Mouse (Mus musculus) right cerebral cortex, adult 18-20 months (tissue): ENCODE results near the gene Jak1.

Source experiments
- DNase-seq: peaks from one replicate; pipeline ENCODE4 v3.0.0; 2022; ENCODE audit warnings: mixed read lengths

Jak1 gene

DNA sequence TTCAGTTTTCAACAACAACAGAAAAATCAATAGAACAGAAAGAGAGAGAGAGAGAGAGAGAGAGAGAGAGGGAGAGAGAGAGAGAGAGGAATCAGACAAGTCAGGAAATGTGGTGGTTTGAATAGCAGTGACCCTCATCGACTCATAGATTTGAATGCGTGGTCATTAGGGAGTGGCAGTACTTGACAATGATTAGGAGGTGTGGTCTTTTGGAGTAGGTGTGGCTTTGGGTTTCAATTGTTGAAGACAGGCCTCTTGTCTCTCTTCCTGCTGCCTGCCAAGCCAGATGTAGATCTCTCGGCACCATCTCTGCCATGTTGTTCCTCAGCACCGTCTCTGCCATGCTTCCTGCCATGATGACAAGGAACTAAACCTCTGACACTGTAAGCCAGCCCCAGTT, 121.2 kb downstream of the Jak1 start:
- no peak for DNase-seq

DNA sequence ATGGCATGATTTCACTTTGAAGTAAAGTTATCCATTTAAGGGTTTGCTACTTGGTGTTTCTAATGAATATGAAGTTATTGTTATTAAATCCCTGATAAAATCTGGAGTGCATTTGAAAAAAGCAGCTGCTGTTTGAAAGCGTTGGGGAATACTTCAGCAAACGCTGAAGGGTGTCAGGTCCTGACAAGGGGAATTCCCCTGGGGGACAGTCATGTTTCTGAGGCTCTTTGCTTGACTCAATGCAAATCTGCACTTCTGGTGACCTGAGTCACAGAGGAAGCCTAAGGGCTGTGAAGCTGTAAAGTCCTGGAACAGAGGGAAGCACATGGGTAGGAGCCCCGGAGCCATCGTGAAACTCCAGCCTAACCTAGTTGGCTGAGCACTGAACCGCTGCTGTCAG, 123.3 kb downstream of the Jak1 start:
- DNase-seq, result no peak

DNA sequence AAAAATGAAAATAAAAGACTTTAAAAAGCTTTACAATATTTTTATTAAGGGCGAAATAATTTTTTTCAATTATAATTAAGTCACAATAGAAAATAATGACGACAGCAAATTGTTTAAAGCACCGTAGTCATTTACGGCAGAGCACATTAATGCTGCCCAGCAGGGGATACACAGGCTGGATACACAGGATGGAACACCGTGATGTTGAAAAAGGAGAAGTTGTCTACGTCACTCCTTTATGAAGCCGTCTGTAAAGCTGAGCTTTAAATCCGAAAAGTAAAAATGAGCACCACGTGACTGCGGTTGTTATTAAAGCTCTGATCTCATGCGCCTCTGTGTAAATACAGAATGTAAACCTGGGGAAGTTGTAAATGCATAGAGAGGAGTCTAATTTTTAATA, 127.1 kb downstream of the Jak1 start:
- no peak for DNase-seq

DNA sequence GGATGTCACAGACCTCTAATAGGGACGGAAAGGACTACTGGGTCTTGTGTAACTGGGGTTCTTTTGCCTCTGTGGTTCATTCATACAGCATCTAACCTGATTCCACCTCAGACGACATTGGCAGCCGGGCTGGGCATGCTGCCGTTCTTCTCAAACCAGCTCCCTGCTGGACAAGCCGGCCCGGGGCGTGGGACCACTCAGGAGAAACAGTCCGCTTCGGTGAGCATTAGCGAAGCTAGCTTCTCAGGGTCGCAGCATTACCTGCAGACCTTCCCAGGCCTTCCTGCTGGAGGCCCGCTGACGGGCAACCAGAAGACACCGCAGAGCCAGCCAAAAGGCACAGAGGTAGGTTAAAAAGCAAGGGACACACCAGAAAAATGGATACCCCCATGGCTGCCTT, 129.2 kb downstream of the Jak1 start:
- DNase-seq, result no peak

DNA sequence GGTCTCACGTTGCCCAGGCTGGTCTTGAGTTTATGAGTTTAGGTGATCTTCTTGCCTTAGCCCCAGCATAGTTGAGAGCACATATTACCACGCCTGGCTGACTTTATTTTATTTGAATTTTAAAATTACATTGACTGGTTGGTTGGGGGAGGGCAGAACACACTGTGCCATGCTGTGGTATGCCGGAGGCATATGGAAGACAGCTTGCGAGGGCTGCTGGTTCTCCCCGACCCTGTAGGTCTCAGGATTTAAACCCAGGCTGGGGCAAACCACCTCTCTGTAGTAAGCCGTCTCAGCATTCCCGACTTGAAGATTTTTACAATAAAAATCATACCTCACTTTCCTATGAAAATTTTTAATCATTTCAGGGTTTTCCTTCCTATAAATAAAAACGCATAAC, 130.1 kb downstream of the Jak1 start:
- DNase-seq, result no peak

DNA sequence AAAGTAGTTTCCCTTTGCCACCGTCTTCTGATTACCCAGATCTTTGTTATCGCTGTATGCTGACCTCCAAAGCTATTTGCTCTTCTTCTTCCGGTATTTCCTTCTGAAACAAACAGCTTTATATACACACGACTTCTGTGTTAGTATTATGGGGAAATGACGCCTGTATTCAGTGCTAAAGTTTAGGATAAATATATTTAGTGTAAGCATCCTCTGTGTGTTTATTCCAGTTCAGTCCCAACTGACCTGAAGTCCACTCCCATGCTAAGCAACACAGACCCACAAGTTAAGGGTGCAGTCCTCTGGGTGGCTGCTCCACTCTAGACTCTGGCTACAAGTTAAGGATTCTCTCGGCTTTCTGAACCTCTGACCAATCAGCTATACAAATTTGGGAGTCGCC, 144.1 kb downstream of the Jak1 start:
- DNase-seq, result no peak

DNA sequence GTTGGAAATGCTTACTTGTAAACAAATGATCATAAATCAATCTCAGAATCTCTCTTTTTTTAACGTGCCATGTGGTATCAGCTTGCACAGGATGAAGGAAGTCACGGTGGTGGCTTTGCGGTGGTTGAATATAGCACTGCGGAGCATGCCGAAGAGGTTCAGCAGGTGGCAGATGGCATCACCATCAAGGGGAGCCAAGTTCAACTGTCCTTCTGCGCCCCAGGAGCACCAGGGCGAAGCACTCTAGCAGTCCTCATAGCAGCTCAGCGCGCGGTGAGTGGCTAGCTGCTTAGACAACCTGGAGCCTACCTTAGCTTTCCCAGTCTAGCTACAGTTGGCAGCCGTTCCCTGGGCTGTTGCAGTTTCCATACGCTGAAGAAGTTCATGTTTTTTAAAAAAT, 158.0 kb downstream of the Jak1 start:
- DNase-seq, result no peak
